8 mouse cellular contexts compared by ENCODE assay signal in the genomic region with DNA sequence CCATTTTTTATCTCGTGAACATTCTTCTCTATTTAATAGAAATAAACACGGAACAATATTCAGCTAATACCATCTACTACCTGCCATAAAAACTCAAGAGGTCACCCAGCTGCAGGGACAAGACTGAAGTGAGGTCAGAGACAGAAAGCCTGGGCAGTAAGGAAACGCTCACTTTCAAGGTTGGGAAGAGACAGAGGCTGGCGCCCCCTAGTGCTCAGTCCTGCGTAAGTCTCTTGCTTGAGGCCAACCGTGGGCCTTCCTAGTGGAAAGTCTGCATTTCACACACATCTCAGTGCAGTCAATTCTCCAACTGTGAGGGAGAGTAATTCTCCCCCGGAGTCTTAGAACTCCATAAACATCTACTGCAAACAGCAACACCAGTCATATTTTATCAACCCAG.
A peak's percentile ranks its signal among the peaks of the same experiment; 100 is the strongest.
DNase-seq lines count a peak whose midpoint lies in the region; TF ChIP-seq lines count a peak whose summit lies in the region.

No protein-coding gene starts in this region.

- intact Hi-C loops in heart, postnatal 10 days (cut with DNase I), result loop anchor here (10.0 kb wide), 1 partner anchor 959 kb away; no protein-coding TSS in a partner anchor

- DNase-seq in B cell, adult 2 months, result peak; percentile 66
- DNase-seq in adipocyte (ENCODE audit: low spot score), result peak; percentile 86
- DNase-seq in heart, postnatal 10 days, result peak; percentile 83 to 88
- DNase-seq in layer of hippocampus, adult 9-10 months (ENCODE audit: low spot score), result peak; percentile 52
- DNase-seq in lung, postnatal 10 days, result peak; percentile 84
- peak; percentile 20 for DNase-seq in retina, adult 2 months (ENCODE audit: low read depth, low spot score)
- DNase-seq in urinary bladder, postnatal 25 days (ENCODE audit: low spot score), result peak; percentile 79

- TF ChIP-seq POLR2A in cortical plate, adult 2 months (IDR thresholded peaks at IDR 0.05; ENCODE audit: extremely low read depth, insufficient read depth, low read length), result no peak

- no peaks in the 10 kb centered on the region for H3K4me1 ChIP-seq in cortical plate, adult 2 months (ENCODE audit: control insufficient read depth, insufficient read depth, low read length)

- H3K27ac ChIP-seq in cortical plate, adult 2 months (ENCODE audit: insufficient read depth, low read length), result no peak overlapping the region

- no peak overlapping the region for H3K4me3 ChIP-seq in cortical plate, adult 2 months (ENCODE audit: insufficient read depth, low read length)

- peak; percentile 86 for TF ChIP-seq CTCF in cortical plate, adult 2 months (IDR thresholded peaks at IDR 0.05; ENCODE audit: extremely low read depth, insufficient read depth, low read length)

Comparison
In these comparisons a context has a peak if more than half of its experiments do, and no peak if none do; other contexts are left out.
1. DNase-seq: peak in every context shown above with its lines; median percentile 86 in adipocyte; 86 in heart, postnatal 10 days; 84 in lung, postnatal 10 days; 79 in urinary bladder, postnatal 25 days; 66 in B cell, adult 2 months; 52 in layer of hippocampus, adult 9-10 months; 20 in retina, adult 2 months.